Mouse (Mus musculus) kidney, adult 2 months (tissue): Measurements from ENCODE around the gene Asb17.

Source experiments
- CTCF ChIP-seq: fragments of 200-500 bp; conservative IDR thresholded peaks from 2 replicates; pipeline ENCODE4 v1.5.1; 2011; ENCODE audit warnings: low read depth, mild to moderate bottlenecking, control low read depth, low read length, moderate library complexity, mixed read lengths; ENCODE audit not compliant: insufficient read depth, insufficient read length
- POLR2A ChIP-seq: fragments of 200-500 bp; IDR thresholded peaks from one replicate; pipeline ENCODE4 v1.6.1; 2011; ENCODE audit warnings: low read depth, low read length, control low read depth

- no peak for TF ChIP-seq POLR2A
- no peak for TF ChIP-seq CTCF
Observed at GRCm38 (mm10) chr3:153823671-153824515, 20.1 kb upstream of the Asb17 start.
